ENCODE assay signal across 26 mouse cellular contexts in genomic region chr1:168068003-168068919, GRCm38 (mm10).
A peak's percentile ranks its signal among the peaks of the same experiment; 100 is the strongest.
DNase-seq lines count a peak whose midpoint lies in the region; ATAC-seq and TF ChIP-seq lines count a peak whose summit lies in the region.
"Had no signal": no experiment of that assay in that cellular context is flagged by ENCODE, and none has a peak within 500 bp of the region (broad histone marks: within the 10 kb centered on the region; RNA-seq: fewer than 3 reads in every experiment).

No protein-coding gene starts in this region.

- H3K9ac ChIP-seq in lung, embryonic 16.5 days (ENCODE audit: low read length) = no peak overlapping the region
- no peak overlapping the region for H3K9ac ChIP-seq in intestine, embryonic 15.5 days
- H3K9ac ChIP-seq in stomach, embryonic 16.5 days (ENCODE audit: low read length) = no peak overlapping the region
- H3K9ac ChIP-seq: heart, embryonic 15.5 days; midbrain, embryonic 15.5 days; neural tube, embryonic 13.5 days had no signal

- H3K4me3 ChIP-seq in heart, embryonic 10.5 days = no peak overlapping the region
- H3K4me3 ChIP-seq in lung, embryonic 16.5 days (ENCODE audit: low read length) = no peak overlapping the region
- no peak overlapping the region for H3K4me3 ChIP-seq in lung, adult 2 months (replicated peaks; ENCODE audit: extremely low read depth, low read depth, low read length)
- H3K4me3 ChIP-seq in intestine, embryonic 15.5 days (replicated peaks) = no peak overlapping the region
- no peak overlapping the region for H3K4me3 ChIP-seq in stomach, embryonic 16.5 days (replicated peaks; ENCODE audit: low read length)
- H3K4me3 ChIP-seq: heart, adult 2 months; heart, embryonic 15.5 days; limb, embryonic 10.5 days; midbrain, embryonic 15.5 days; myocyte; neural tube, embryonic 13.5 days had no signal

- no peak for TF ChIP-seq POLR2A in lung, adult 2 months (IDR thresholded peaks at IDR 0.05; ENCODE audit: borderline replicate concordance, extremely low read depth, low read depth, low read length)

- TF ChIP-seq CTCF in lung, adult 2 months (IDR thresholded peaks at IDR 0.05; ENCODE audit: insufficient read depth, low read length) = no peak

- 74% methylated on average over 9 of the region's 9 CpGs for WGBS in heart, embryonic 10.5 days
- 47% methylated on average over 9 of the region's 9 CpGs for WGBS in lung, embryonic 16.5 days
- 57% methylated on average over 9 of the region's 9 CpGs for WGBS in lung, adult 2 months
- 46% methylated on average over 9 of the region's 9 CpGs for WGBS in intestine, embryonic 15.5 days
- 41% methylated on average over 9 of the region's 9 CpGs for WGBS in stomach, embryonic 16.5 days

- no peaks in the 10 kb centered on the region for H3K9me3 ChIP-seq in heart, embryonic 10.5 days
- H3K9me3 ChIP-seq in lung, embryonic 16.5 days (ENCODE audit: control insufficient read depth, low read length) = no peaks in the 10 kb centered on the region
- H3K9me3 ChIP-seq in intestine, embryonic 15.5 days = no peaks in the 10 kb centered on the region
- H3K9me3 ChIP-seq in stomach, embryonic 16.5 days (replicated peaks; ENCODE audit: control insufficient read depth, low read length) = no peaks in the 10 kb centered on the region
- H3K9me3 ChIP-seq: heart, embryonic 15.5 days; limb, embryonic 10.5 days; midbrain, embryonic 15.5 days; neural tube, embryonic 13.5 days had no signal

- DNase-seq in heart, adult 18-20 months = peak; percentile 12 to 23
- no peak for DNase-seq in heart, embryonic 10.5 days (ENCODE audit: low spot score)
- no peak for DNase-seq in lung, adult 2 months
- DNase-seq in spleen, postnatal 4 days (ENCODE audit: low spot score in 2 of 2) = no peak
- DNase-seq: adrenal gland, postnatal 14 days; cerebellum, adult 2 months; cerebellum, postnatal 25 days; gastrocnemius, postnatal 14 days; kidney, adult 2 months; kidney, postnatal 10 days; lung, postnatal 36 days; retina, postnatal 1 day; right cerebral cortex, postnatal 25 days; thymus, postnatal 14 days had no signal

- H3K36me3 ChIP-seq in heart, embryonic 10.5 days = no peaks in the 10 kb centered on the region
- no peaks in the 10 kb centered on the region for H3K36me3 ChIP-seq in lung, embryonic 16.5 days (ENCODE audit: control insufficient read depth, insufficient read depth, low read length)
- H3K36me3 ChIP-seq in intestine, embryonic 15.5 days = no peaks in the 10 kb centered on the region
- no peaks in the 10 kb centered on the region for H3K36me3 ChIP-seq in stomach, embryonic 16.5 days (ENCODE audit: control insufficient read depth, insufficient read depth, low read length)
- H3K36me3 ChIP-seq: heart, embryonic 15.5 days; limb, embryonic 10.5 days; midbrain, embryonic 15.5 days; neural tube, embryonic 13.5 days had no signal

- no peak overlapping the region for H3K27ac ChIP-seq in heart, embryonic 10.5 days
- H3K27ac ChIP-seq in lung, embryonic 16.5 days (ENCODE audit: low read length) = no peak overlapping the region
- peak overlapping the region; percentile 68 for H3K27ac ChIP-seq in intestine, embryonic 15.5 days
- peak overlapping the region; percentile 64 for H3K27ac ChIP-seq in stomach, embryonic 16.5 days (ENCODE audit: low read length)
- H3K27ac ChIP-seq: heart, adult 2 months; heart, embryonic 15.5 days; limb, embryonic 10.5 days; midbrain, embryonic 15.5 days; neural tube, embryonic 13.5 days had no signal

- H3K4me1 ChIP-seq in heart, embryonic 10.5 days = no peaks in the 10 kb centered on the region; the same call in 1 of the 2 replicates
- peaks cover 12% of the 10 kb centered on the region for H3K4me1 ChIP-seq in lung, embryonic 16.5 days (replicated peaks; ENCODE audit: control insufficient read depth, insufficient read depth, low read length)
- H3K4me1 ChIP-seq in lung, adult 2 months (ENCODE audit: control insufficient read depth, insufficient read depth, low read length) = no peaks in the 10 kb centered on the region; the same call in 1 of the 2 replicates
- no peaks in the 10 kb centered on the region for H3K4me1 ChIP-seq in intestine, embryonic 15.5 days (replicated peaks)
- no peaks in the 10 kb centered on the region; the same call in 1 of the 2 replicates for H3K4me1 ChIP-seq in stomach, embryonic 16.5 days (ENCODE audit: control insufficient read depth, insufficient read depth, low read length)
- H3K4me1 ChIP-seq: heart, embryonic 15.5 days had no signal

- no peaks in the 10 kb centered on the region for H3K27me3 ChIP-seq in heart, embryonic 10.5 days (ENCODE audit: insufficient read depth, poor library complexity, severe bottlenecking)
- no peaks in the 10 kb centered on the region for H3K27me3 ChIP-seq in lung, embryonic 16.5 days (ENCODE audit: control insufficient read depth, insufficient read depth, low read depth, low read length)
- no peaks in the 10 kb centered on the region for H3K27me3 ChIP-seq in intestine, embryonic 15.5 days (replicated peaks)
- H3K27me3 ChIP-seq in stomach, embryonic 16.5 days (ENCODE audit: control insufficient read depth, insufficient read depth, low read length) = no peaks in the 10 kb centered on the region
- H3K27me3 ChIP-seq: heart, embryonic 15.5 days; midbrain, embryonic 15.5 days; neural tube, embryonic 13.5 days had no signal

- ATAC-seq in lung, embryonic 16.5 days (ENCODE audit: low read depth) = 0 out of 2 replicates have a peak, but pooled peaks have one; percentile 24
- ATAC-seq in intestine, embryonic 15.5 days = peak; percentile 82
- peak; percentile 83 for ATAC-seq in stomach, embryonic 16.5 days (ENCODE audit: insufficient read depth, low FRiP score)
- ATAC-seq: CD4-positive, CD25-positive, alpha-beta regulatory T cell, adult 4 months; forebrain, embryonic 16.5 days; hindbrain, embryonic 16.5 days; midbrain, embryonic 15.5 days had no signal

- no peak overlapping the region for H3K4me2 ChIP-seq in lung, embryonic 16.5 days (ENCODE audit: low read depth, low read length)
- no peak overlapping the region for H3K4me2 ChIP-seq in intestine, embryonic 15.5 days (replicated peaks)
- no peak overlapping the region for H3K4me2 ChIP-seq in stomach, embryonic 16.5 days (ENCODE audit: low read depth, low read length)
- H3K4me2 ChIP-seq: heart, embryonic 15.5 days; midbrain, embryonic 15.5 days; neural tube, embryonic 13.5 days had no signal

Comparison
In these comparisons a context has a peak if more than half of its experiments do, and no peak if none do; other contexts are left out.
1. DNase-seq: peak in heart, adult 18-20 months (2 of 2); none in heart, embryonic 10.5 days (single experiment), lung, adult 2 months (single experiment) and spleen, postnatal 4 days (0 of 2).
2. H3K27ac ChIP-seq: peak in intestine, embryonic 15.5 days (single experiment) and stomach, embryonic 16.5 days (single experiment); none in heart, embryonic 10.5 days (single experiment) and lung, embryonic 16.5 days (single experiment).
3. ATAC-seq: peak in every context shown above with its lines; median percentile 83 in stomach, embryonic 16.5 days; 82 in intestine, embryonic 15.5 days; 24 in lung, embryonic 16.5 days.